Mouse (Mus musculus) kidney, postnatal 0 days (tissue): ENCODE data around the gene Angptl7. TPM values are rescaled to one million over a fixed set of nuclear protein-coding genes. Genes with fewer than 3 reads are reported as not detected.

Experiments used
- ATAC-seq: fragments of 200-750 bp; cut with Nextera tagmentation; replicated peaks from 2 replicates; pipeline ENCODE4 v1.8.0; 2017; ENCODE audit warnings: low read depth, moderate number of reproducible peaks, moderate TSS enrichment, moderate library complexity; ENCODE audit not compliant: low FRiP score
- DNase-seq: peaks from one replicate; pipeline ENCODE4 v3.0.0-alpha.2; 2016; ENCODE audit warnings: low spot score
- H3K27ac ChIP-seq: fragments of 300-500 bp; sonication (generic); 2 replicates; pipeline ENCODE4 v1.5.1; 2014; ENCODE audit warnings: mild to moderate bottlenecking
- H3K27me3 ChIP-seq: fragments of 300-500 bp; sonication (generic); 2 replicates; pipeline ENCODE4 v1.6.1; 2014; ENCODE audit warnings: low read length, mixed read lengths; ENCODE audit not compliant: insufficient read depth
- H3K36me3 ChIP-seq: fragments of 300-500 bp; sonication (generic); 2 replicates; pipeline ENCODE4 v1.6.1; 2014; ENCODE audit warnings: low read length, mixed read lengths; ENCODE audit not compliant: insufficient read depth
- H3K4me1 ChIP-seq: fragments of 300-500 bp; sonication (generic); replicated peaks from 2 replicates; pipeline ENCODE4 v1.6.1; 2014; ENCODE audit warnings: antibody characterized with exemption, low read length, mixed read lengths; ENCODE audit not compliant: insufficient read depth
- H3K4me2 ChIP-seq: fragments of 300-500 bp; sonication (generic); 2 replicates; pipeline ENCODE4 v1.6.1; 2014; ENCODE audit warnings: mild to moderate bottlenecking, low read length, moderate library complexity, mixed read lengths
- H3K4me3 ChIP-seq: fragments of 300-500 bp; sonication (generic); replicated peaks from 2 replicates; pipeline ENCODE4 v1.5.1; 2014; ENCODE audit warnings: low read depth, low read length
- H3K9ac ChIP-seq: fragments of 300-500 bp; sonication (generic); 2 replicates; pipeline ENCODE4 v1.6.1; 2014; ENCODE audit warnings: low read depth, low read length
- H3K9me3 ChIP-seq: fragments of 300-500 bp; sonication (generic); replicated peaks from 2 replicates; pipeline ENCODE4 v1.6.1; 2016; ENCODE audit warnings: low read length, inconsistent platforms, mixed read lengths
- CTCF ChIP-seq: IDR thresholded peaks from 2 replicates; pipeline ENCODE4 v1.5.1; 2016; ENCODE audit warnings: antibody characterized with exemption, low read depth, mild to moderate bottlenecking, moderate library complexity
- WGBS: fragments of 180-500 bp; shearing (Covaris S2); extraction: QIAGEN DNeasy Blood & Tissue Kit; methylation state at CpG from one replicate; pipeline ENCODE4 v1.1.7; 2014; 5-methylcytosine and 5-hydroxymethylcytosine counted together
- polyA plus RNA-seq: library from polyadenylated mRNA; unstranded; fragments of >200 nt; fragmentation: Nextera tagmentation; extraction: Ambion mirVana; gene quantifications from 2 replicates; pipeline ENCODE4 v1.2.1, GENCODE M21; 2015

Gene Angptl7
- polyA plus RNA-seq, 1 experiment from 2014 or later: 1.1 TPM

GRCm38 (mm10) chr4:148487841-148488240 lies 12.4 kb downstream of the Angptl7 start:
- no peak for DNase-seq
- Histone ChIP-seq H3K27me3 (no peaks in the 10 kb centered on the region), H3K4me1 (no peaks in the 10 kb centered on the region), H3K9me3 (no peaks in the 10 kb centered on the region), H3K36me3 (peaks cover 73% of the 10 kb centered on the region), H3K9ac (no peak overlapping the region), H3K4me3 (no peak overlapping the region), H3K4me2 (no peak overlapping the region), H3K27ac (no peak overlapping the region)
- no peak for ATAC-seq
- no peak for TF ChIP-seq CTCF
- 70% methylated on average over 2 of the region's 2 CpGs for WGBS

- H3K4me3 ChIP-seq: no peak overlapping the region
- 96% methylated on average over 12 of the region's 12 CpGs for WGBS
- no peaks in the 10 kb centered on the region for H3K4me1 ChIP-seq
- no peak overlapping the region for H3K4me2 ChIP-seq
- ATAC-seq: no peak
- TF ChIP-seq CTCF: no peak
- no peak overlapping the region for H3K9ac ChIP-seq
- H3K27me3 ChIP-seq: no peaks in the 10 kb centered on the region
- H3K9me3 ChIP-seq: no peaks in the 10 kb centered on the region
- H3K36me3 ChIP-seq: peaks cover 81% of the 10 kb centered on the region
- H3K27ac ChIP-seq: no peak overlapping the region
- no peak for DNase-seq
Observed at GRCm38 (mm10) chr4:148484511-148484910, 15.7 kb downstream of the Angptl7 start.

- no peak overlapping the region for H3K9ac ChIP-seq
- no peaks in the 10 kb centered on the region for H3K4me1 ChIP-seq
- H3K9me3 ChIP-seq: no peaks in the 10 kb centered on the region
- DNase-seq: no peak
- no peak overlapping the region for H3K27ac ChIP-seq
- H3K27me3 ChIP-seq: no peaks in the 10 kb centered on the region
- WGBS: 49% methylated on average over 2 of the region's 2 CpGs
- peaks cover 70% of the 10 kb centered on the region for H3K36me3 ChIP-seq
- no peak overlapping the region for H3K4me3 ChIP-seq
- no peak for ATAC-seq
- no peak for TF ChIP-seq CTCF
- H3K4me2 ChIP-seq: no peak overlapping the region
Observed at GRCm38 (mm10) chr4:148481557-148482168, 18.6 kb downstream of the Angptl7 start.

GRCm38 (mm10) chr4:148480245-148480644 lies 20.0 kb downstream of the Angptl7 start:
- peaks cover 68% of the 10 kb centered on the region for H3K36me3 ChIP-seq

GRCm38 (mm10) chr4:148473496-148473895 lies 26.8 kb downstream of the Angptl7 start:
- H3K36me3 ChIP-seq: peaks cover 65% of the 10 kb centered on the region
- H3K9me3 ChIP-seq: no peaks in the 10 kb centered on the region
- no peak overlapping the region for H3K4me3 ChIP-seq
- H3K27ac ChIP-seq: peak overlapping the region; percentile 67; the same call in 1 of the 2 replicates
- no peaks in the 10 kb centered on the region for H3K27me3 ChIP-seq
- no peak for TF ChIP-seq CTCF
- H3K4me2 ChIP-seq: no peak overlapping the region
- 47% methylated on average over 5 of the region's 5 CpGs for WGBS
- ATAC-seq (peak; percentile 83; the same call in 1 of the 2 replicates), DNase-seq (peak; percentile 40)
- no peak overlapping the region for H3K9ac ChIP-seq
- H3K4me1 ChIP-seq: no peaks in the 10 kb centered on the region

More at GRCm38 (mm10) chr4:148480245-148480644, 20.0 kb downstream of the Angptl7 start:
- DNase-seq (no peak), ATAC-seq (no peak)
- Histone ChIP-seq H3K4me2 (no peak overlapping the region), H3K4me1 (no peaks in the 10 kb centered on the region), H3K4me3 (no peak overlapping the region), H3K9ac (no peak overlapping the region), H3K9me3 (no peaks in the 10 kb centered on the region), H3K27me3 (no peaks in the 10 kb centered on the region), H3K27ac (no peak overlapping the region)
- no peak for TF ChIP-seq CTCF
- WGBS: 96% methylated on average over 2 of the region's 2 CpGs

- WGBS: 88% methylated on average over 8 of the region's 8 CpGs
- Histone ChIP-seq H3K4me2 (no peak overlapping the region), H3K9ac (no peak overlapping the region), H3K36me3 (peaks cover 74% of the 10 kb centered on the region), H3K9me3 (no peaks in the 10 kb centered on the region), H3K4me3 (no peak overlapping the region), H3K27me3 (no peaks in the 10 kb centered on the region), H3K27ac (peak overlapping the region; percentile 67), H3K4me1 (no peaks in the 10 kb centered on the region)
- TF ChIP-seq CTCF: no peak
- peak; percentile 74 for ATAC-seq
- DNase-seq: no peak
Observed at GRCm38 (mm10) chr4:148472436-148473174, 27.7 kb downstream of the Angptl7 start.
